Mouse (Mus musculus) liver, adult 2 months (tissue): Measurements from ENCODE around the gene Ypel2. TPM values are rescaled to one million over a fixed set of nuclear protein-coding genes. Genes with fewer than 3 reads are reported as not detected.

Experiments used
- DNase-seq: peaks from one replicate; pipeline ENCODE4 v3.0.0-alpha.2; 2011; ENCODE audit warnings: low read depth, low spot score; ENCODE audit errors: extremely low read depth
- H3K27ac ChIP-seq: fragments of 200-500 bp; replicated peaks from 2 replicates; pipeline ENCODE4 v1.5.1; 2012; ENCODE audit warnings: low read depth, mild to moderate bottlenecking, control low read depth, inconsistent platforms, low read length; ENCODE audit not compliant: insufficient read depth
- H3K27me3 ChIP-seq: fragments of 200-500 bp; 2 replicates; pipeline ENCODE4 v1.6.1; 2012; ENCODE audit warnings: mild to moderate bottlenecking, moderate library complexity, low read length, inconsistent platforms; ENCODE audit not compliant: control insufficient read depth, insufficient read depth
- H3K36me3 ChIP-seq: fragments of 200-500 bp; 2 replicates; pipeline ENCODE4 v1.6.1; 2012; ENCODE audit warnings: low read length, inconsistent platforms; ENCODE audit not compliant: control insufficient read depth, insufficient read depth
- H3K4me1 ChIP-seq: fragments of 200-500 bp; 2 replicates; pipeline ENCODE4 v1.6.1; 2011; ENCODE audit warnings: low read length; ENCODE audit not compliant: control insufficient read depth, insufficient read depth
- H3K4me3 ChIP-seq: fragments of 200-500 bp; 2 replicates; pipeline ENCODE4 v1.5.1; 2011; ENCODE audit warnings: low read depth, mild to moderate bottlenecking, control low read depth, low read length, moderate library complexity; ENCODE audit not compliant: insufficient read depth
- H3K79me2 ChIP-seq: fragments of 200-500 bp; 2 replicates; pipeline ENCODE4 v1.6.1; 2012; ENCODE audit warnings: inconsistent platforms, mild to moderate bottlenecking, low read length, moderate library complexity; ENCODE audit not compliant: control insufficient read depth, insufficient read depth
- H3K9ac ChIP-seq: fragments of 200-500 bp; 2 replicates; pipeline ENCODE4 v1.6.1; 2012; ENCODE audit warnings: low read depth, mild to moderate bottlenecking, control low read depth, inconsistent platforms, low read length
- CTCF ChIP-seq: fragments of 200-500 bp; IDR thresholded peaks from 2 replicates; pipeline ENCODE4 v1.5.1; 2011; ENCODE audit warnings: low read depth, low read length, control low read depth
- POLR2A ChIP-seq: fragments of 200-500 bp; IDR thresholded peaks from 2 replicates; pipeline ENCODE4 v1.6.1; 2011; ENCODE audit warnings: low read length, control low read depth; ENCODE audit not compliant: insufficient read depth; ENCODE audit errors: extremely low read depth
- WGBS: fragments of 180-500 bp; shearing (Covaris S2); methylation state at CpG from one replicate; pipeline ENCODE4 v1.1.7; 2018; 5-methylcytosine and 5-hydroxymethylcytosine counted together
- polyA plus RNA-seq: library from polyadenylated mRNA; depleted of rRNA; stranded (reverse); fragments of >200 nt; gene quantifications from 2 replicates; pipeline ENCODE4 v1.2.3, GENCODE M21; 2012; rRNA removed
- total RNA-seq: library from RNA; depleted of rRNA; stranded (reverse); fragments of >200 nt; gene quantifications from 2 replicates; pipeline ENCODE4 v1.2.3, GENCODE M21; 2014; rRNA removed

Gene Ypel2
- total and polyA plus RNA-seq, 2 experiments = 5.1 to 6.2 TPM

- WGBS = 88% methylated on average over 4 of the region's 4 CpGs
- no peak for DNase-seq
These were observed 88.8 kb downstream of the Ypel2 start for GRCm38 (mm10) chr11:86904706-86905105.

GRCm38 (mm10) chr11:86898367-86898766, 95.1 kb downstream of the Ypel2 start:
- no peak overlapping the region for H3K9ac ChIP-seq
- no peak for TF ChIP-seq POLR2A
- no peak for TF ChIP-seq CTCF
- no peak for DNase-seq
- WGBS = 65% methylated on average over 2 of the region's 2 CpGs
- H3K4me1 ChIP-seq = peaks cover 5% of the 10 kb centered on the region; the same call in 1 of the 2 replicates
- H3K79me2 ChIP-seq = no peaks in the 10 kb centered on the region
- H3K27me3 ChIP-seq = no peaks in the 10 kb centered on the region
- no peak overlapping the region for H3K4me3 ChIP-seq
- H3K27ac ChIP-seq = no peak overlapping the region
- no peaks in the 10 kb centered on the region for H3K36me3 ChIP-seq

More at GRCm38 (mm10) chr11:86904706-86905105, 88.8 kb downstream of the Ypel2 start:
- Histone ChIP-seq H3K9ac (no peak overlapping the region), H3K27ac (no peak overlapping the region), H3K4me3 (no peak overlapping the region), H3K27me3 (no peaks in the 10 kb centered on the region), H3K79me2 (no peaks in the 10 kb centered on the region), H3K36me3 (no peaks in the 10 kb centered on the region), H3K4me1 (0 out of 2 replicates have a peak, but pooled peaks cover 1% of the 10 kb centered on the region)
- no peak for TF ChIP-seq CTCF
- TF ChIP-seq POLR2A = no peak

GRCm38 (mm10) chr11:86895567-86895966, 97.9 kb downstream of the Ypel2 start:
- Histone ChIP-seq H3K79me2 (no peaks in the 10 kb centered on the region), H3K27me3 (no peaks in the 10 kb centered on the region), H3K27ac (no peak overlapping the region), H3K4me1 (peaks cover 5% of the 10 kb centered on the region; the same call in 1 of the 2 replicates), H3K4me3 (no peak overlapping the region), H3K9ac (no peak overlapping the region), H3K36me3 (no peaks in the 10 kb centered on the region)
- no peak for TF ChIP-seq CTCF
- no peak for TF ChIP-seq POLR2A
- no peak for DNase-seq
- WGBS = 75% methylated on average over 3 of the region's 3 CpGs

- Histone ChIP-seq H3K36me3 (no peaks in the 10 kb centered on the region), H3K79me2 (no peaks in the 10 kb centered on the region), H3K27ac (no peak overlapping the region), H3K4me1 (peaks cover 5% of the 10 kb centered on the region; the same call in 1 of the 2 replicates), H3K4me3 (no peak overlapping the region), H3K27me3 (no peaks in the 10 kb centered on the region), H3K9ac (no peak overlapping the region)
- no peak for DNase-seq
- TF ChIP-seq POLR2A (no peak), CTCF (no peak)
- WGBS = 88% methylated on average over 9 of the region's 9 CpGs
These were observed 98.4 kb downstream of the Ypel2 start for GRCm38 (mm10) chr11:86895156-86895555.

- peaks cover 5% of the 10 kb centered on the region; the same call in 1 of the 2 replicates for H3K4me1 ChIP-seq
- no peak overlapping the region for H3K4me3 ChIP-seq
- H3K36me3 ChIP-seq = no peaks in the 10 kb centered on the region
- no peak overlapping the region for H3K27ac ChIP-seq
- no peaks in the 10 kb centered on the region for H3K79me2 ChIP-seq
- 1% methylated on average over 19 of the region's 19 CpGs for WGBS
- H3K27me3 ChIP-seq = no peaks in the 10 kb centered on the region
- TF ChIP-seq CTCF (peak; percentile 99), POLR2A (no peak)
- H3K9ac ChIP-seq = no peak overlapping the region
- DNase-seq = peak; percentile 69
These were observed 99.3 kb downstream of the Ypel2 start for GRCm38 (mm10) chr11:86894171-86894577.

GRCm38 (mm10) chr11:86892996-86893670, 100.4 kb downstream of the Ypel2 start:
- WGBS = 93% methylated on average over 15 of the region's 15 CpGs
- H3K27ac ChIP-seq = no peak overlapping the region
- peaks cover 5% of the 10 kb centered on the region; the same call in 1 of the 2 replicates for H3K4me1 ChIP-seq
- H3K79me2 ChIP-seq = no peaks in the 10 kb centered on the region
- H3K27me3 ChIP-seq = no peaks in the 10 kb centered on the region
- no peak overlapping the region for H3K9ac ChIP-seq
- no peak for DNase-seq
- no peaks in the 10 kb centered on the region for H3K36me3 ChIP-seq
- TF ChIP-seq CTCF = no peak
- no peak for TF ChIP-seq POLR2A
- no peak overlapping the region for H3K4me3 ChIP-seq

Other genes starting within 250 kb of the Ypel2 start
- 191 and 225 TPM in 2 replicates for gene Cltc, start 236.1 kb downstream of the Ypel2 start, total RNA-seq
- gene Cltc, start 236.1 kb downstream of the Ypel2 start, polyA plus RNA-seq = 43.8 and 49.9 TPM in 2 replicates
- gene Dhx40, start 186.0 kb downstream of the Ypel2 start, total RNA-seq = 28.6 and 28.9 TPM in 2 replicates
- gene Dhx40, start 186.0 kb downstream of the Ypel2 start, polyA plus RNA-seq = 3.4 and 3.5 TPM in 2 replicates
- 0.92 and 1.1 TPM in 2 replicates for gene Gdpd1, start 80.4 kb upstream of the Ypel2 start, total RNA-seq
- gene Gdpd1, start 80.4 kb upstream of the Ypel2 start, polyA plus RNA-seq = 0.17 and 0.48 TPM in 2 replicates
- 3.8 and 5.1 TPM in 2 replicates for gene Smg8, start 93.1 kb upstream of the Ypel2 start, total RNA-seq
- gene Smg8, start 93.1 kb upstream of the Ypel2 start, polyA plus RNA-seq = 3.3 and 4.5 TPM in 2 replicates
- 0.13 TPM in 1 of 2 replicates, not detected in the other for gene Prr11, start 115.0 kb upstream of the Ypel2 start, total RNA-seq
- gene Prr11, start 115.0 kb upstream of the Ypel2 start, polyA plus RNA-seq = 0.04 and 0.06 TPM in 2 replicates
- gene Ska2, start 115.5 kb upstream of the Ypel2 start, total RNA-seq = 1.4 and 1.9 TPM in 2 replicates
- 0.31 and 0.56 TPM in 2 replicates for gene Ska2, start 115.5 kb upstream of the Ypel2 start, polyA plus RNA-seq
- gene Trim37, start 133.4 kb upstream of the Ypel2 start, total RNA-seq = 6.3 and 7.6 TPM in 2 replicates
- 1.2 and 1.9 TPM in 2 replicates for gene Trim37, start 133.4 kb upstream of the Ypel2 start, polyA plus RNA-seq